Mouse (Mus musculus): ENCODE results near the gene Otulinl.

The Otulinl gene

GRCm38 (mm10) chr15:27676211-27676610 lies 5.2 kb downstream of the Otulinl start:
- TF ChIP-seq CTCF (conservative IDR thresholded peaks at IDR 0.05; ENCODE audit: low read length) (no peak), NANOG (IDR thresholded peaks at IDR 0.05; ENCODE audit: borderline replicate concordance, low read length) (no peak), POU5F1 (IDR thresholded peaks at IDR 0.05; ENCODE audit: borderline replicate concordance, low read length) (no peak)
- H3K4me1 ChIP-seq (replicated peaks; ENCODE audit: low read depth, low read length): peaks cover 6% of the 10 kb centered on the region
- no peaks in the 10 kb centered on the region for H3K36me3 ChIP-seq (ENCODE audit: insufficient read depth, low read length)
- H3K4me3 ChIP-seq (replicated peaks; ENCODE audit: low read length): no peak overlapping the region
- peaks cover 50% of the 10 kb centered on the region for H3K27me3 ChIP-seq (ENCODE audit: insufficient read depth, low read length)
- H3K9me3 ChIP-seq (ENCODE audit: low read length): no peaks in the 10 kb centered on the region

GRCm38 (mm10) chr15:27675122-27675521 lies 6.3 kb downstream of the Otulinl start:
- H3K4me1 ChIP-seq (replicated peaks; ENCODE audit: low read depth, low read length): no peaks in the 10 kb centered on the region
- TF ChIP-seq POU5F1 (IDR thresholded peaks at IDR 0.05; ENCODE audit: borderline replicate concordance, low read length) (no peak), NANOG (IDR thresholded peaks at IDR 0.05; ENCODE audit: borderline replicate concordance, low read length) (no peak), CTCF (conservative IDR thresholded peaks at IDR 0.05; ENCODE audit: low read length) (no peak)

DNA sequence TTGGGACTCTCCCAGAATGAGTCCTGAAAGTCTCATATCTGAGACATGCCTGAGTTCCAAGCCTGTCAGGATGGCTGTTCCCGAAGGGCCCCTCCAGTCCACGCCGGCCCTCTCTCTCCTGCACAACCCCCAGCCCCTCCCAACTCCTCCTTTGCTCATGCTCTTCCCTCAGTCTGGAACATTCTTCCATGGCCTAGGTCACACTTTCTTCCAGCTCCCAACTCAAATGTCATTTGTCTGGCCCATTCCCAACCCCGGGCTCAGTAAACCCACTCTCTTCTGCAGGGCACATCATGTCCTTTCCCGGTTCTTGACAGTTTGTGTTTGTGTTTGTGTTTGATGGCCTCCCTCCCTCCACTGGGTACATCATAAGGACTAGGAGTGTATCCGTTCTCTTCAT lies 7.3 kb downstream of the Otulinl start:
- TF ChIP-seq POU5F1 (IDR thresholded peaks at IDR 0.05; ENCODE audit: borderline replicate concordance, low read length) (no peak), CTCF (conservative IDR thresholded peaks at IDR 0.05; ENCODE audit: low read length) (no peak), NANOG (IDR thresholded peaks at IDR 0.05; ENCODE audit: borderline replicate concordance, low read length) (no peak)
- Histone ChIP-seq H3K4me3 (replicated peaks; ENCODE audit: low read length) (no peak overlapping the region), H3K27me3 (ENCODE audit: insufficient read depth, low read length) (peaks cover 35% of the 10 kb centered on the region), H3K9me3 (ENCODE audit: low read length) (no peaks in the 10 kb centered on the region), H3K36me3 (ENCODE audit: insufficient read depth, low read length) (no peaks in the 10 kb centered on the region), H3K4me1 (replicated peaks; ENCODE audit: low read depth, low read length) (no peaks in the 10 kb centered on the region; the same call in 1 of the 2 replicates)

More at GRCm38 (mm10) chr15:27675122-27675521, 6.3 kb downstream of the Otulinl start:
- Histone ChIP-seq H3K36me3 (ENCODE audit: insufficient read depth, low read length) (no peaks in the 10 kb centered on the region), H3K4me3 (replicated peaks; ENCODE audit: low read length) (no peak overlapping the region), H3K9me3 (ENCODE audit: low read length) (no peaks in the 10 kb centered on the region), H3K27me3 (ENCODE audit: insufficient read depth, low read length) (peaks cover 41% of the 10 kb centered on the region)

GRCm38 (mm10) chr15:27673151-27673550 lies 8.2 kb downstream of the Otulinl start:
- no peaks in the 10 kb centered on the region; the same call in 1 of the 2 replicates for H3K4me1 ChIP-seq (replicated peaks; ENCODE audit: low read depth, low read length)
- H3K27me3 ChIP-seq (ENCODE audit: insufficient read depth, low read length): peaks cover 30% of the 10 kb centered on the region
- no peaks in the 10 kb centered on the region for H3K9me3 ChIP-seq (ENCODE audit: low read length)
- no peak for TF ChIP-seq POU5F1 (IDR thresholded peaks at IDR 0.05; ENCODE audit: borderline replicate concordance, low read length)
- TF ChIP-seq CTCF (conservative IDR thresholded peaks at IDR 0.05; ENCODE audit: low read length): no peak
- TF ChIP-seq NANOG (IDR thresholded peaks at IDR 0.05; ENCODE audit: borderline replicate concordance, low read length): no peak
- no peak overlapping the region for H3K4me3 ChIP-seq (replicated peaks; ENCODE audit: low read length)
- H3K36me3 ChIP-seq (ENCODE audit: insufficient read depth, low read length): no peaks in the 10 kb centered on the region

DNA sequence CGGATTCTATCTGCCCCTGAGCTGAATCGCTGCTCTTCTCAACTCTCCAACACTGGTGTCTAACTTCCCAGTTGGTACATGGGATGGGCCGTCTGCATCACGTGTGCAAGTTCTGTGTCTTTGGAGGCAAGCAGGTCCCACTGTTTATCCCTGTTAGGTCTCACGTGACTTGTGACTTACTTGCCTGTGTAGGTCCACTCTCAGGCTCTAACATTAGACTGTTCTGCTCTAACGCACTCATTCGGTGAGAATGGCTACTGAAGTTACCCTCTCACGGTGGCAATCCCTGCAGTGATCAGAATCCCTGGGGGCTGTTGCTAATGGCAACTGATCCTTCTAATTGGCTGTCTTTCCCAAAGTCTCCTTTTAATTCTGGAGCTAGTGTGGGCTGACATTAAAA lies 9.1 kb downstream of the Otulinl start:
- Histone ChIP-seq H3K27me3 (ENCODE audit: insufficient read depth, low read length) (peaks cover 29% of the 10 kb centered on the region), H3K9me3 (ENCODE audit: low read length) (no peaks in the 10 kb centered on the region), H3K4me3 (replicated peaks; ENCODE audit: low read length) (no peak overlapping the region), H3K36me3 (ENCODE audit: insufficient read depth, low read length) (no peaks in the 10 kb centered on the region), H3K4me1 (replicated peaks; ENCODE audit: low read depth, low read length) (no peaks in the 10 kb centered on the region; the same call in 1 of the 2 replicates)
- TF ChIP-seq POU5F1 (IDR thresholded peaks at IDR 0.05; ENCODE audit: borderline replicate concordance, low read length): no peak
- TF ChIP-seq NANOG (IDR thresholded peaks at IDR 0.05; ENCODE audit: borderline replicate concordance, low read length): no peak
- TF ChIP-seq CTCF (conservative IDR thresholded peaks at IDR 0.05; ENCODE audit: low read length): no peak

DNA sequence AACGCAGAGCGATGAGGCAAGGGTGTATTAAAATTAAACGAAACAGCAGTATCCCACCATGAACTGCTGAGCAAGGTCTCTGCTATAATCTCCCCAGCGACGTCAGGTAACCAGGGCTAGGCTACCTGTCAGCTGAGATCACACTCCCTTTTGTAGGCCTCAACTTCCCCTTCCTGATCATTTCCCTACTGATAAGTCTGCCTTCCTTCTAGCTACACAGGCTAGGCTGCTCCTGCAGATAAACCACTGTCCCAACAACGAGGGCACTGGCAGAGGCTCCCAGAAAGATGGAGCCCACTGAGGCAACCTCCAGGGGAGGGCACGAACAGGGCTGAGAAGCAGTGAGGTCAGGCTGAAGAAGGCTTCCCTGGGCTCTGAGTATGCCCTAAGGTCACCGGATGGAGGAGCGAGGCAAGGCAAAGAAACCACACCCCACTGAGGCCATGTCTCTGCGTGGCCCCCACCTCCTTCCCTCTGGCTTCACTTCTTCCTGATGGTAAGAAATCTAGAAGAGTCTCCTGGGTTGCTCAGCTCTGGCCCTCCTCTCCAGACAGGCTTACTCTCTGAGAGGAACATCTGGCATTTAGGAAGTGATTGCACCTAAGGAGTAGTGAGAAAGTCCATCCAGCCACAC lies 9.7 kb downstream of the Otulinl start:
- Histone ChIP-seq H3K4me1 (replicated peaks; ENCODE audit: low read depth, low read length) (no peaks in the 10 kb centered on the region; the same call in 1 of the 2 replicates), H3K4me3 (replicated peaks; ENCODE audit: low read length) (no peak overlapping the region), H3K9me3 (ENCODE audit: low read length) (no peaks in the 10 kb centered on the region), H3K36me3 (ENCODE audit: insufficient read depth, low read length) (no peaks in the 10 kb centered on the region), H3K27me3 (ENCODE audit: insufficient read depth, low read length) (peaks cover 27% of the 10 kb centered on the region)
- TF ChIP-seq POU5F1 (IDR thresholded peaks at IDR 0.05; ENCODE audit: borderline replicate concordance, low read length): no peak
- no peak for TF ChIP-seq CTCF (conservative IDR thresholded peaks at IDR 0.05; ENCODE audit: low read length)

DNA sequence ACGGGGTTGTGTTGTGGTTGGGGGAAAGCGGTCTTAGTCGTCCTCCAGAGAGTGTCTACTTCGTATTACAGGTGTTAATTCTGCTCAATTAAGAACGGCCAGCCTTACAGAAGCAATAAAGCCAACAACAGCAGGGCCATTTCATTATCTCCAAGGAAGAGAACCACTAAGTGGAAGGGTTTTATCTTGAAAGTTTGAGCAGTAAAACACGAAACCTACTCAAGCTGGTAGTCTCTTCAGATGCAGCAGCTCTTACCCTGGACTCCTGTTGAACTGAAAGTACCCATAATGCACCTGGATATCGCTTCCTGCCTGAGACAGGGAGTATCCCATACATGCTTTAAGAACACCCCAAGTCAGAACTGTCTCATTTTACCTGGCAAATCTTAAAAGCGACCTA lies 10.7 kb downstream of the Otulinl start:
- Histone ChIP-seq H3K4me1 (replicated peaks; ENCODE audit: low read depth, low read length) (peaks cover under 1% of the 10 kb centered on the region; the same call in 1 of the 2 replicates), H3K27me3 (ENCODE audit: insufficient read depth, low read length) (peaks cover 17% of the 10 kb centered on the region), H3K36me3 (ENCODE audit: insufficient read depth, low read length) (no peaks in the 10 kb centered on the region), H3K4me3 (replicated peaks; ENCODE audit: low read length) (no peak overlapping the region), H3K9me3 (ENCODE audit: low read length) (no peaks in the 10 kb centered on the region)
- TF ChIP-seq NANOG (IDR thresholded peaks at IDR 0.05; ENCODE audit: borderline replicate concordance, low read length): no peak
- no peak for TF ChIP-seq POU5F1 (IDR thresholded peaks at IDR 0.05; ENCODE audit: borderline replicate concordance, low read length)
- no peak for TF ChIP-seq CTCF (conservative IDR thresholded peaks at IDR 0.05; ENCODE audit: low read length)

GRCm38 (mm10) chr15:27669931-27670411 lies 11.4 kb downstream of the Otulinl start:
- Histone ChIP-seq H3K27me3 (ENCODE audit: insufficient read depth, low read length) (peaks cover 16% of the 10 kb centered on the region), H3K4me1 (replicated peaks; ENCODE audit: low read depth, low read length) (peaks cover 4% of the 10 kb centered on the region; the same call in 1 of the 2 replicates), H3K4me3 (replicated peaks; ENCODE audit: low read length) (no peak overlapping the region), H3K9me3 (ENCODE audit: low read length) (no peaks in the 10 kb centered on the region), H3K36me3 (ENCODE audit: insufficient read depth, low read length) (no peaks in the 10 kb centered on the region)
- TF ChIP-seq POU5F1 (IDR thresholded peaks at IDR 0.05; ENCODE audit: borderline replicate concordance, low read length) (no peak), NANOG (IDR thresholded peaks at IDR 0.05; ENCODE audit: borderline replicate concordance, low read length) (no peak), CTCF (conservative IDR thresholded peaks at IDR 0.05; ENCODE audit: low read length) (no peak)

Measured in E14TG2a.4 (cell line).